Mouse (Mus musculus) myocyte (in vitro differentiated cells): ENCODE measurements around the gene Sulf2.

Experiments used
- MAX ChIP-seq: IDR thresholded peaks from one replicate; pipeline ENCODE4 v1.6.1; 2011; ENCODE audit warnings: low read depth, mild to moderate bottlenecking, control low read depth
- POLR2A ChIP-seq: IDR thresholded peaks from one replicate; pipeline ENCODE4 v1.6.1; 2011; ENCODE audit warnings: low read depth, mild to moderate bottlenecking, control low read depth, moderate library complexity; ENCODE audit not compliant: insufficient read length
- POLR2AphosphoS2 ChIP-seq: IDR thresholded peaks from one replicate; pipeline ENCODE4 v1.6.1; 2011; ENCODE audit warnings: low read depth, control low read depth; ENCODE audit not compliant: insufficient read length
- USF1 ChIP-seq: IDR thresholded peaks from one replicate; pipeline ENCODE4 v1.6.1; 2011; ENCODE audit warnings: low read depth, mild to moderate bottlenecking, control low read depth, moderate library complexity

DNA sequence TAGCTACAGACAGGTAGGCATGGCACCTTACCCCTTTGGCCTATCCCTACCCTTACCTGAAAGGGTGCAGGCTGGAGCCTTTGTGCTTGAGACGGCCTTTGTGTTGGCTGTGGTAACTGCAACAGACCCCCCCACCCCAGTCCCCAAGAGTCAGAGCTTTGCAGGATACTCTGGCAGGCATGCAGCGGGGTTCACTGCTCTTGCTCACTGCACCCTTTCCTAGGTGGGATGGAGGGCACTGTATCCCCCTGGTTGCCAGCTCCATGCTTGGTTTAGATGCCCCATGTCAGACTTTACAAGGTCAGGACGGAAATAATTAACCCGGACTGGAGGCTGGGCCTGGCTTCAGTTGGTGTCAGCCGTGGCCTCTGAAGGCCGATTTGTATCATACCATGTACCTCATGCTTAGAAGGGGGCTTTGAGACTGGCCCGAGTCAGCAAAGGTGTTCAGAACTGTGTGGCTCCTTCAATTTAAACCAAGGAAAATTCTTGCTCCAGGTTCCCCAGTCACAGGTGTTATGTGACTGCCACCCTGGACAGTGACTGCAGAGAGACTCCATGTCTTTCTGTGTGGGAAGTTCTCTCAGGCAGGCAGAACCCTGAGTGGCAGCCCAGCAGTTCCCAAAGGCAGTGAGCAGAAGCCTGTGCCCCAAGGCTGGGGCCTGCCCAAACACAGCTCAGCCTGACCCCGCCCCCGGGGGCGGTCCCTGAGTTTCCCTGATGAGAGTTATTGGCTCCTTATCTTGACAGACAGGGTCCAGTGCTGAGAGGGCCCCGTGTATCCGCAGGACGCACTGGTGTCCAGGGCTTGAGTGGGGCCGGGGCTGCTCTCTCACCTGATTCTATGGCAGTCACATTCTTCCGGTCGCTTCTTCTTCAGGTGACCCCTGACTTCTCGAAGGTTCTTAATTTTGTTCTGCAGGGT, 75.2 kb downstream of the Sulf2 start:
- TF ChIP-seq POLR2AphosphoS2 = no peak
- TF ChIP-seq POLR2A = no peak
- no peak for TF ChIP-seq USF1
- TF ChIP-seq MAX = no peak
